8 mouse cellular contexts compared by ENCODE assay signal in the genomic region with DNA sequence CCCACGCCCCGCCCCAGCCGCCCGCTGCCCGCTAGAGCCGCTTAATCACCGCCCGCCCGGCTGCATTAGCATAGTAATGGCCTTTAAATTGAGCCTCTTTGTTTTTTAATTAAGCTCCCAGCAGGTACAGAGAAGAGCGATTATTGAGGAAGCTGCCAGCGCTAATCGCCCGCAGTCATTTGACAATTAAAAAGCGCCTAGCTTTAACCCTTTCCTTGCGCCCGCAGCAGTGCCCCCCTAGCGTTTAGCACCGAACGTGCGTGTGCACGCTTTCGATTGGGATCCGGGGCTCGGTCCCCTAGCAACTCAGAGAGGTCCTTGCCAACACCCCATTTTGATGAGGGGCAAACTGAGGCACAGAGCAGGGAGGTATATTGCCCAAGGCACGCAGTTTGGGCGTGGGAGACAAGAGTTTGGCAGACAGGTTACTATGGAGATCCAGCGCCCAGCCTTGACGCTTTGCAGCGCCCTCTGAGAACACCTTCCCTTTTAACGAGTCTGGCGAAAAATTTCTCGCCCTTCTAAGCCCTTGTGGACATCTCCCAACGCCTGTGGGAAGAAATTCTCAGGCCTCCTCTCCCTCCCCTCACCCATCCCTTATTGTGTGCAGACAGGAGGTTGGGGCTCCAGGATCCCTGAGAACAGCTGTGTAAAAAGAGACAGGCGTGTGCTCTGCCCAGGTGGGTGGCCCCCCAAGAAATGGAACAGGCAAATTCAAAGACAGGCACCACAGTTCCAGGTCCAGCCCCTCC. TPM values are rescaled to one million over a fixed set of nuclear protein-coding genes. Genes with fewer than 3 reads are reported as not detected.
DNase-seq lines count a peak whose midpoint lies in the region; ATAC-seq and TF ChIP-seq lines count a peak whose summit lies in the region.

No protein-coding gene starts in this region.

- peak overlapping the region; percentile 23 for H3K4me3 ChIP-seq in kidney, embryonic 14.5 days (ENCODE audit: low read length)
- H3K4me3 ChIP-seq in embryonic facial prominence, embryonic 10.5 days: peak overlapping the region; percentile 48
- H3K4me3 ChIP-seq in intestine, postnatal 0 days (ENCODE audit: low read depth, low read length): peak overlapping the region; percentile 20
- H3K4me3 ChIP-seq in midbrain, embryonic 14.5 days (replicated peaks; ENCODE audit: low read depth, low read length): peak overlapping the region; percentile 19

- H3K36me3 ChIP-seq in kidney, embryonic 14.5 days (ENCODE audit: control insufficient read depth, insufficient read depth, low read length): no peaks in the 10 kb centered on the region
- H3K36me3 ChIP-seq in embryonic facial prominence, embryonic 10.5 days (replicated peaks): no peaks in the 10 kb centered on the region
- H3K36me3 ChIP-seq in intestine, postnatal 0 days (ENCODE audit: control insufficient read depth, insufficient read depth): no peaks in the 10 kb centered on the region
- H3K36me3 ChIP-seq in midbrain, embryonic 14.5 days (ENCODE audit: control insufficient read depth, insufficient read depth, low read length): no peaks in the 10 kb centered on the region

- H3K27ac ChIP-seq in kidney, embryonic 14.5 days (ENCODE audit: low read depth, low read length): no peak overlapping the region
- no peak overlapping the region for H3K27ac ChIP-seq in embryonic facial prominence, embryonic 10.5 days (replicated peaks)
- H3K27ac ChIP-seq in intestine, postnatal 0 days (ENCODE audit: low read depth, low read length): no peak overlapping the region
- H3K27ac ChIP-seq in midbrain, embryonic 14.5 days (replicated peaks; ENCODE audit: low read depth, low read length): peak overlapping the region; percentile 60

- H3K4me1 ChIP-seq in kidney, embryonic 14.5 days (ENCODE audit: control insufficient read depth, insufficient read depth, low read length): peaks cover 52% of the 10 kb centered on the region
- H3K4me1 ChIP-seq in embryonic facial prominence, embryonic 10.5 days: peaks cover 68% of the 10 kb centered on the region
- H3K4me1 ChIP-seq in intestine, postnatal 0 days (replicated peaks; ENCODE audit: control insufficient read depth, insufficient read depth, low read length): 0 out of 2 replicates have a peak, but pooled peaks cover 4% of the 10 kb centered on the region
- peaks cover 35% of the 10 kb centered on the region for H3K4me1 ChIP-seq in midbrain, embryonic 14.5 days (ENCODE audit: control insufficient read depth, insufficient read depth, low read length)

- no peak for TF ChIP-seq CTCF in intestine, postnatal 0 days (IDR thresholded peaks at IDR 0.05; ENCODE audit: low read depth)

- DNase-seq in kidney, postnatal 10 days: no peak
- DNase-seq in embryonic facial prominence, embryonic 10.5 days (ENCODE audit: low spot score): no peak
- peak; percentile 81 for DNase-seq in midbrain, embryonic 14.5 days
- no peak for DNase-seq in urinary bladder, postnatal 25 days (ENCODE audit: low spot score)
- no peak for DNase-seq in ovary, postnatal 36 days (ENCODE audit: low spot score)
- DNase-seq in spleen, postnatal 10 days (ENCODE audit: low spot score in 2 of 2): no peak

- H3K27me3 ChIP-seq in kidney, embryonic 14.5 days (ENCODE audit: control insufficient read depth, insufficient read depth, low read length): peaks cover 63% of the 10 kb centered on the region
- peaks cover 100% of the 10 kb centered on the region for H3K27me3 ChIP-seq in embryonic facial prominence, embryonic 10.5 days (replicated peaks; ENCODE audit: low read depth, poor library complexity, severe bottlenecking)
- peaks cover 50% of the 10 kb centered on the region for H3K27me3 ChIP-seq in intestine, postnatal 0 days (replicated peaks; ENCODE audit: control insufficient read depth, insufficient read depth, low read length)
- H3K27me3 ChIP-seq in midbrain, embryonic 14.5 days (ENCODE audit: control insufficient read depth, insufficient read depth, low read length): peaks cover 87% of the 10 kb centered on the region

- no peak overlapping the region; the same call in 1 of the 2 replicates for H3K9ac ChIP-seq in kidney, embryonic 14.5 days (ENCODE audit: low read depth, low read length)
- H3K9ac ChIP-seq in intestine, postnatal 0 days (ENCODE audit: low read depth, low read length): no peak overlapping the region
- H3K9ac ChIP-seq in midbrain, embryonic 14.5 days (replicated peaks; ENCODE audit: low read length): peak overlapping the region; percentile 17; the same call in 1 of the 2 replicates

- 1% methylated on average over 34 of the region's 34 CpGs for WGBS in kidney, embryonic 14.5 days
- under 1% methylated on average over 34 of the region's 34 CpGs for WGBS in embryonic facial prominence, embryonic 10.5 days
- 2% methylated on average over 34 of the region's 34 CpGs for WGBS in intestine, postnatal 0 days
- WGBS in midbrain, embryonic 14.5 days: under 1% methylated on average over 34 of the region's 34 CpGs

- no peaks in the 10 kb centered on the region for H3K9me3 ChIP-seq in kidney, embryonic 14.5 days (ENCODE audit: control insufficient read depth, low read length)
- H3K9me3 ChIP-seq in embryonic facial prominence, embryonic 10.5 days: no peaks in the 10 kb centered on the region
- no peaks in the 10 kb centered on the region for H3K9me3 ChIP-seq in intestine, postnatal 0 days (ENCODE audit: control insufficient read depth)
- no peaks in the 10 kb centered on the region for H3K9me3 ChIP-seq in midbrain, embryonic 14.5 days (ENCODE audit: control insufficient read depth, low read length)

- H3K4me2 ChIP-seq in kidney, embryonic 14.5 days (replicated peaks; ENCODE audit: low read depth, low read length): peak overlapping the region; percentile 42
- peak overlapping the region; percentile 54 for H3K4me2 ChIP-seq in intestine, postnatal 0 days (replicated peaks; ENCODE audit: low read depth)
- peak overlapping the region; percentile 48 for H3K4me2 ChIP-seq in midbrain, embryonic 14.5 days (ENCODE audit: low read length)

- ATAC-seq in kidney, embryonic 14.5 days (ENCODE audit: low FRiP score, low TSS enrichment): no peak
- ATAC-seq in intestine, postnatal 0 days: no peak
- ATAC-seq in midbrain, embryonic 14.5 days (ENCODE audit: low FRiP score, low TSS enrichment): 0 out of 2 replicates have a peak, but pooled peaks have one; percentile 44

RNA-seq across cellular contexts. Expression of a gene that starts 59.4 kb away (rescaled TPM):
- 1.9 and 2.2 TPM in 2 replicates for polyA plus RNA-seq in kidney, embryonic 14.5 days (2014; fragmentation: Nextera tagmentation; extraction: Ambion mirVana)
- polyA plus RNA-seq in embryonic facial prominence, embryonic 10.5 days (2016; fragmentation: Nextera tagmentation; extraction: Ambion mirVana): 0.85 and 0.99 TPM in 2 replicates
- polyA plus RNA-seq in intestine, postnatal 0 days (2015; fragmentation: Nextera tagmentation; extraction: Ambion mirVana): not detected in 2 replicates
- polyA plus RNA-seq in midbrain, embryonic 14.5 days (2014; fragmentation: Nextera tagmentation; extraction: Ambion mirVana): 1.7 and 2.3 TPM in 2 replicates
